In the genomic region with DNA sequence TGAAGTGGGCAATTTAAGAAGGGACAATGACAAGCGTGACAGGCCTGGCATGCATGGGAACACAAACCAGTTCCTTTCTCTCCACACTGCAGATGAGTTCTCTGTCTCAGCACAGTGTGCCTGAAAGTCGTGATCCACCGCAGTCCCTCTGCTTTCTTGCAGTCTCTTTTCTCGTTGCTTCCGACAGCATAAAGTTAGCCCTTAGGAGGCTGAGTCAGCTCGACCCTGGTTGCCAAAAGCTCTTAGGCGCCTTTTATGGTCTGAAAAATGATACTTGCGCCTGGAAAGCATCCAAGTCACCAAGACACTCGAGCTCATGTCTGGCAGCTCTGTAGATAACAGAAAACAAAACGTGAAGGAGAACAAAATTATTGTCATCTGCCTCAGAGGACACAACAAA, we compare ENCODE assay signal across 11 mouse cellular contexts. TPM values are rescaled to one million over a fixed set of nuclear protein-coding genes. Genes with fewer than 3 reads are reported as not detected.
A peak's percentile ranks its signal among the peaks of the same experiment; 100 is the strongest.
DNase-seq lines count a peak whose midpoint lies in the region; ATAC-seq and TF ChIP-seq lines count a peak whose summit lies in the region.
"Had no signal": no experiment of that assay in that cellular context is flagged by ENCODE, and none has a peak within 500 bp of the region (broad histone marks: within the 10 kb centered on the region; RNA-seq: fewer than 3 reads in every experiment).

No protein-coding gene starts in this region.

- H3K4me1 ChIP-seq in lung, embryonic 14.5 days (ENCODE audit: insufficient read depth) = peaks cover 21% of the 10 kb centered on the region
- no peaks in the 10 kb centered on the region for H3K4me1 ChIP-seq in lung, adult 2 months (ENCODE audit: control insufficient read depth, insufficient read depth, low read length)
- H3K4me1 ChIP-seq in heart, embryonic 14.5 days (ENCODE audit: control insufficient read depth in 2 of 2, insufficient read depth in 2 of 2, low read length in 2 of 2) = peaks cover 35 to 47% of the 10 kb centered on the region in 2 experiments

- no peak overlapping the region for H3K4me3 ChIP-seq in lung, embryonic 14.5 days (ENCODE audit: low read depth, low read length)
- H3K4me3 ChIP-seq in lung, adult 2 months (replicated peaks; ENCODE audit: extremely low read depth, low read depth, low read length) = no peak overlapping the region
- no peak overlapping the region for H3K4me3 ChIP-seq in heart, embryonic 14.5 days (ENCODE audit: control insufficient read depth in 1 of 2, insufficient read depth in 1 of 2, low read depth in 1 of 2, low read length in 2 of 2)
- no peak overlapping the region for H3K4me3 ChIP-seq in myocyte

- H3K9ac ChIP-seq in lung, embryonic 14.5 days = no peak overlapping the region
- H3K9ac ChIP-seq in heart, embryonic 14.5 days (ENCODE audit: low read length) = peak overlapping the region; percentile 67

- no peaks in the 10 kb centered on the region for H3K79me2 ChIP-seq in myocyte (ENCODE audit: control insufficient read depth, insufficient read depth)

- ATAC-seq in lung, embryonic 14.5 days (ENCODE audit: insufficient read depth) = peak; percentile 71; the same call in 1 of the 2 replicates
- ATAC-seq in heart, embryonic 14.5 days (ENCODE audit: insufficient number of reproducible peaks, insufficient read depth, low FRiP score, low read depth) = peak; percentile 58
- no peak for ATAC-seq in erythroid progenitor cell, adult 5-6 weeks (replicated peaks; ENCODE audit: low FRiP score, poor library complexity, severe bottlenecking)

- TF ChIP-seq CTCF in lung, embryonic 14.5 days (IDR thresholded peaks at IDR 0.05; ENCODE audit: low read depth) = no peak
- no peak for TF ChIP-seq CTCF in lung, adult 2 months (IDR thresholded peaks at IDR 0.05; ENCODE audit: insufficient read depth, low read length)

- no peak overlapping the region for H3ac ChIP-seq in myocyte (ENCODE audit: control insufficient read depth, insufficient read length)

- H3K27me3 ChIP-seq in lung, embryonic 14.5 days (ENCODE audit: insufficient read depth, low read length) = no peaks in the 10 kb centered on the region
- no peaks in the 10 kb centered on the region for H3K27me3 ChIP-seq in heart, embryonic 14.5 days (ENCODE audit: control insufficient read depth, insufficient read depth, low read length)
- no peaks in the 10 kb centered on the region for H3K27me3 ChIP-seq in myocyte (ENCODE audit: control insufficient read depth, insufficient read depth, insufficient read length)

- H3K27ac ChIP-seq in lung, embryonic 14.5 days (ENCODE audit: low read depth) = peak overlapping the region; percentile 76
- peak overlapping the region; percentile 94 to 99 for H3K27ac ChIP-seq in heart, embryonic 14.5 days (replicated peaks in 1 of 2; ENCODE audit: control insufficient read depth in 1 of 2, insufficient read depth in 1 of 2, low read depth in 2 of 2, low read length in 2 of 2)

- no peaks in the 10 kb centered on the region for H3K9me3 ChIP-seq in lung, embryonic 14.5 days (ENCODE audit: low read depth, low read length)
- no peaks in the 10 kb centered on the region for H3K9me3 ChIP-seq in heart, embryonic 14.5 days (ENCODE audit: control insufficient read depth, low read length)

- no peak overlapping the region for H3K4me2 ChIP-seq in lung, embryonic 14.5 days
- H3K4me2 ChIP-seq in heart, embryonic 14.5 days (ENCODE audit: low read length) = peak overlapping the region; percentile 58
- peak overlapping the region; percentile 98 for H3K4me2 ChIP-seq in myocyte (ENCODE audit: low read depth)
- H3K4me2 ChIP-seq: midbrain, embryonic 11.5 days had no signal

- TF ChIP-seq POLR2A in lung, adult 2 months (IDR thresholded peaks at IDR 0.05; ENCODE audit: borderline replicate concordance, extremely low read depth, low read depth, low read length) = no peak
- peak; percentile 46 for TF ChIP-seq POLR2A in myocyte (IDR thresholded peaks at IDR 0.05; ENCODE audit: insufficient read length, low read depth)

- WGBS in lung, embryonic 14.5 days = 29% methylated on average over 10 of the region's 10 CpGs
- 34% methylated on average over 10 of the region's 10 CpGs for WGBS in lung, adult 2 months
- WGBS in heart, embryonic 14.5 days = 10% methylated on average over 10 of the region's 10 CpGs

- H3K36me3 ChIP-seq in lung, embryonic 14.5 days (ENCODE audit: insufficient read depth) = no peaks in the 10 kb centered on the region
- H3K36me3 ChIP-seq in heart, embryonic 14.5 days (ENCODE audit: control insufficient read depth, insufficient read depth, low read length) = no peaks in the 10 kb centered on the region
- no peaks in the 10 kb centered on the region for H3K36me3 ChIP-seq in myocyte (ENCODE audit: control insufficient read depth, insufficient read depth)

- DNase-seq in lung, embryonic 14.5 days = peak; percentile 93
- no peak for DNase-seq in lung, adult 2 months
- peak; percentile 29 for DNase-seq in embryo, embryonic 10.5 days (ENCODE audit: low spot score)
- no peak for DNase-seq in frontal cortex, postnatal 36 days (ENCODE audit: low spot score in 2 of 2)
- DNase-seq in neural tube, embryonic 10.5 days (ENCODE audit: extremely low spot score, low spot score) = no peak
- DNase-seq: kidney, postnatal 25 days had no signal

TF ChIP-seq in myocyte, 11 proteins besides CTCF, POLR2A, EP300 and RAD21:
- TF ChIP-seq REST (IDR thresholded peaks at IDR 0.05; ENCODE audit: insufficient read depth, insufficient read length) (no peak), SRF (IDR thresholded peaks at IDR 0.05; ENCODE audit: control insufficient read depth, insufficient read length, low read depth) (peak; percentile 97), TCF3 (IDR thresholded peaks at IDR 0.05; ENCODE audit: insufficient read length, low read depth) (no peak), USF1 (IDR thresholded peaks at IDR 0.05; ENCODE audit: low read depth) (no peak), MAX (IDR thresholded peaks at IDR 0.05; ENCODE audit: low read depth) (no peak), POLR2AphosphoS2 (IDR thresholded peaks at IDR 0.05; ENCODE audit: insufficient read length, low read depth) (no peak), E2F4 (IDR thresholded peaks at IDR 0.05; ENCODE audit: insufficient read depth) (no peak)

RNA-seq across cellular contexts. Expression of a gene that starts 47.1 kb away (rescaled TPM):
- 92.3 and 93.8 TPM in 2 replicates for polyA plus RNA-seq in lung, embryonic 14.5 days (2014; fragmentation: Nextera tagmentation; extraction: Ambion mirVana)
- polyA plus RNA-seq in lung, adult 2 months (2012; rRNA removed) = 5.8 and 6.7 TPM in 2 replicates
- 121 and 127 TPM in 2 replicates for polyA plus RNA-seq in heart, embryonic 14.5 days (2014; fragmentation: Nextera tagmentation; extraction: Ambion mirVana)
- 0.04 TPM for polyA plus RNA-seq in myocyte (2012; fragmentation: generic; extraction: Trizol)
- total RNA-seq in erythroid progenitor cell, adult 5-6 weeks (2015; ENCODE audit: low replicate concordance) = not detected in 2 replicates
- total RNA-seq in erythroid progenitor cell, adult 5-6 weeks (2017; ENCODE audit: low replicate concordance) = not detected in 2 replicates
- total RNA-seq: common myeloid progenitor, adult 5-6 weeks had no signal

Comparison
In these comparisons a context has a peak if more than half of its experiments do, and no peak if none do; other contexts are left out.
1. DNase-seq: peak in lung, embryonic 14.5 days (single experiment) and embryo, embryonic 10.5 days (single experiment); none in lung, adult 2 months (single experiment), frontal cortex, postnatal 36 days (0 of 2) and neural tube, embryonic 10.5 days (single experiment).
2. RNA of a gene that starts 47.1 kb away (polyA plus RNA-seq): 121 to 127 TPM in heart, embryonic 14.5 days and 92.3 to 93.8 TPM in lung, embryonic 14.5 days; 5.8 to 6.7 TPM in lung, adult 2 months and 0.04 TPM in myocyte (single experiment); every median in the first group is over 10 times any median in the second.